Mouse (Mus musculus): ENCODE measurements around the gene Chst11. TPM values are rescaled to one million over a fixed set of nuclear protein-coding genes. Genes with fewer than 3 reads are reported as not detected.

Chst11 gene
- polyA plus RNA-seq, 1 experiment from 2014 or later = 0.99 TPM

DNA sequence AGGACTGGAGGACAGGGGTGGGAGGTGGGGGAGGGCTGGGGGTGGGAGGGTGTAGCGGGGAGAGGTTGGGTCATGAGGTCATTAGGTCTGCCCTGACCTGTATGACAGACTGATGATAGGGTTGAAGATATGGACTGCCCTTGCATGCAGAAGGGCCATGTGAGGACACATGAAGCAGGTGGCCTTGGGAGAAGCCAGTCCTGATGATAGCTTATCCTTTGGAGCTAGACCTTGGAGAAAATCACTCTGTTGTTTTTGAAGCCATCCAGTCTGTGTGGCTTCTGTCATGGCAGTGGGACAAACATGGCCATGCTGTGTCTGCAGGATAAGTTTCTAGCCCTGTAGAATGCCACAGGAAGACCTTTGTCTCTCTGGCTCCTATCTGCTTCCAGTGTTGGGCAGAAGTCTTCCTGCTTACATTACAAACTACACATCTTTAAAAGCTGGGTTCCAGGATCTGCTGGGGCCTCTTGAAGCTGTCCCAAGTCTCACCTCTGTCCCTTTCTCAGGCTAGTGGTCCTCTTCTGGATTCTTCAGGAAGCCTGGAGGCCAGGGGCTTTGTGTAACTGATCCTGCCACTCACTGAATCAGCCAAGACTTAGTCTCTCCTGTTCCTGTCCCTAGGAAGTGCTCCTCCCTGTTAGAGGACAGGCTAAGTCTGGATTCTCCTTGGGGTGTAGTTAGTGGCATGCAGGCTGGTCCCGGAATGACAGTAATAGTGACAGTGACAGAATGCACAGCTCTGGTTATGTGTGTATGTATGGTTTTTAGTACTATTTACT is 58.4 kb downstream of the Chst11 start:
- no peaks in the 10 kb centered on the region for H3K27me3 ChIP-seq (ENCODE audit: poor library complexity, severe bottlenecking)
- no peak for DNase-seq (ENCODE audit: extremely low spot score, low spot score)
- H3K4me3 ChIP-seq = no peak overlapping the region
- H3K27ac ChIP-seq = peak overlapping the region; percentile 81
- peaks cover 3% of the 10 kb centered on the region for H3K36me3 ChIP-seq (replicated peaks)
- no peaks in the 10 kb centered on the region for H3K9me3 ChIP-seq
- peaks cover 38% of the 10 kb centered on the region for H3K4me1 ChIP-seq
- WGBS = 62% methylated on average over 2 of the region's 2 CpGs

DNA sequence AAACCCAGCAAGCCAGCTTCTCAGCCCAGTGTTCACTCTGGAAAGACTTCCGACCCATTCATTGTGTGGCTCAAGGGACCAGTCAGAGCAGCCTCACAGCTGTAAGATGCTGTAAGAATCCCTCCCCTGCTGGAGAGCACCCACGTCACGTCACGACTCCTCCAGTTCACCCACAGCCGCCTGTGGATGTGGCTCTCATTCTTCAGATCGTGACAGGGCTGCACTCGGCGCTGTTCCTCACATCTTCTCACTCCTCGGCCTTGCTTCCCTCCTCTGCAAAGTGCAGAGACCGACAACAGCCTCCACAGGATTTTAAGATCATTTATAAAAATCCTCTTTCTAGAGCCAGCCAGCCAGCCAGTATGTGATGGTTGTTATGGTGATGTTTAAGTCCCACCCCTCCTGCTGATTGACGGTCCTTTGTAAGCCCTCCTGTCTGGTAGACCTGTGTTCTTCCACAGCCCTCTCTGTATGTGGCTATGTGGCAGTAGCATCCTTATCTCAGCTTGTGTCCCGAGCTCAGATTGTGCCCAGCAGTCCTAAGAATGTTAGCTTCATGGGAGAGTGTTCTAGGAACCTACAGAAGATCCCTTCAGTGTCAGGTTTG is 64.0 kb downstream of the Chst11 start:
- WGBS = 78% methylated on average over 12 of the region's 12 CpGs
- Histone ChIP-seq H3K4me3 (no peak overlapping the region), H3K4me1 (peaks cover 15% of the 10 kb centered on the region), H3K27me3 (ENCODE audit: poor library complexity, severe bottlenecking) (no peaks in the 10 kb centered on the region), H3K27ac (0 out of 2 replicates have a peak overlapping the region, but pooled peaks have one; percentile 13), H3K36me3 (replicated peaks) (peaks cover 5% of the 10 kb centered on the region), H3K9me3 (no peaks in the 10 kb centered on the region)
- no peak for DNase-seq (ENCODE audit: extremely low spot score, low spot score)

DNA sequence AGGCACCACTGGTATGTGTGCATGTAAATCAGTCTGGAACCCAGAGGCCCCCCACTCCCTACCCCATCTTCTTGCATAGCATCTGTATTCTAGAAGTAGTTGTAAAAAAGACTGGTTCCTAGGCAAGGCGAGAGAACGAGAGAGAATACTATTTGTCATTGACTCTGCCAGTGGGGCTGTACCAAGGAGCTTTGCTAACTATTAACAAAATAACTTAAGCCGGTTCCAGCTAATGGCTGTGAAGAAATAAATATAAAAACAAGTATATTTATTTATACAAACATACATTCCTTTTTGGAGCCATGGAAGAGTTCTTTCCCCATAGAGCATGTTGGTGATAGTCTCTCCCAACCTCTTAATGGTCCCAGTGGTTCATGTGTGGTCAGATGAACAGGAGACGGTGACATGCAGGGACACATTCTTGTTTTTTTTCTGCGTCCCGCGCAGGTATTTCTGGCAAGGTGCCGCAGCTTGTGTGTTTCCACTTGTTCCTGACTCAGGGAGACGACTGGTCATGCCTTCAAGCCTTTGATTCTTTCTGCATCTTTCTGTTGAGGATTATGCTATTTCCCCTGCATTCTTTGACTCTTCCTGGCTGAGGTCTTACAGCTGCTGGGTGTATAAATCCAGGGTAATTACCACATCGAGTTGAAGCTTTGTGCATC is 68.7 kb downstream of the Chst11 start:
- H3K27me3 ChIP-seq (ENCODE audit: poor library complexity, severe bottlenecking) = no peaks in the 10 kb centered on the region
- H3K4me1 ChIP-seq = peaks cover 26% of the 10 kb centered on the region
- H3K4me3 ChIP-seq = no peak overlapping the region
- H3K36me3 ChIP-seq (replicated peaks) = no peaks in the 10 kb centered on the region
- no peak for DNase-seq (ENCODE audit: extremely low spot score, low spot score)
- WGBS = 87% methylated on average over 10 of the region's 10 CpGs
- no peak overlapping the region for H3K27ac ChIP-seq
- no peaks in the 10 kb centered on the region for H3K9me3 ChIP-seq

DNA sequence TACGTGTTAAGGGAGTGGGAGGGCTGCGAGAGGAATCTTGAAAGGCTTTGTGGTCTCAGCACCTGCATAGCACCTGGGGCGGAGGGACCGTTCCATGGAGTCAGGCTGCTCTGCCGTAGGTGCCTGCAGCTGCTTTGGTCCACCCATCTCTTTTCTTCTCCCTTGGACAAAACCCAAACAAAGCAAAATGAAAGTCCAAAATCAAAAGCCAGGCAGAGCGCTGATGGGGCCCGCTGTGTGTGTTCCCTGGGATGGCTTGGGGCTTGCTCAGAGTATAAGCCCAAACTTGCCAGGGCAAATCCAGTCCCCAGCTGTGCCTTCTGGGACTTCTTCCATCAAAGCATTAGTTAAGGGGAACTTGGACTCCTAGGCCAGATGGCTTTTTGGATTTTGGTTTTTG is 71.0 kb downstream of the Chst11 start:
- Histone ChIP-seq H3K4me3 (no peak overlapping the region), H3K4me1 (peaks cover 37% of the 10 kb centered on the region), H3K9me3 (no peaks in the 10 kb centered on the region), H3K27me3 (ENCODE audit: poor library complexity, severe bottlenecking) (no peaks in the 10 kb centered on the region), H3K36me3 (replicated peaks) (peaks cover 1% of the 10 kb centered on the region; the same call in 1 of the 2 replicates), H3K27ac (no peak overlapping the region)
- WGBS = 80% methylated on average over 7 of the region's 7 CpGs
- no peak for DNase-seq (ENCODE audit: extremely low spot score, low spot score)

DNA sequence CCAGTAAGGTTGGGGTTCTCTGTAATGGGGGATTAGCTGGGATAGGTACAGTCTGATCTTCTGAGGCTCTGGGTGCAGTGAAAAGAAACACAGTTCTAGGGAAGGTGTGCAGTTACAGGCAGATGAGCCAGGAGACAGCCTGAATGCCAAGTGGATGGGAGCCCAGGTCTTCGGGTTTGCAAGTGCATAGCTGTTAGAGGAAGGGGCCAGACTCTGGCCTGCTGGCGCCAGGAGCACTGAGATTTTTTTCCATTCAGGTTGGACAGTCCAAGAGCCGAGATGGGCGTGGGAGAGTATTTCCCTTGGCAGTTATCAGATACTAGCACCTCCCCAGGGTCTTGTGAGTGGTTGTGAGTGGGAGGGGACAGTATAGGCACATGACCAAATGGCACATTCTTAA is 71.6 kb downstream of the Chst11 start:
- Histone ChIP-seq H3K27ac (no peak overlapping the region), H3K4me3 (no peak overlapping the region), H3K4me1 (peaks cover 37% of the 10 kb centered on the region), H3K36me3 (replicated peaks) (peaks cover 3% of the 10 kb centered on the region; the same call in 1 of the 2 replicates), H3K27me3 (ENCODE audit: poor library complexity, severe bottlenecking) (no peaks in the 10 kb centered on the region), H3K9me3 (no peaks in the 10 kb centered on the region)
- WGBS = 92% methylated on average over 4 of the region's 4 CpGs
- no peak for DNase-seq (ENCODE audit: extremely low spot score, low spot score)

DNA sequence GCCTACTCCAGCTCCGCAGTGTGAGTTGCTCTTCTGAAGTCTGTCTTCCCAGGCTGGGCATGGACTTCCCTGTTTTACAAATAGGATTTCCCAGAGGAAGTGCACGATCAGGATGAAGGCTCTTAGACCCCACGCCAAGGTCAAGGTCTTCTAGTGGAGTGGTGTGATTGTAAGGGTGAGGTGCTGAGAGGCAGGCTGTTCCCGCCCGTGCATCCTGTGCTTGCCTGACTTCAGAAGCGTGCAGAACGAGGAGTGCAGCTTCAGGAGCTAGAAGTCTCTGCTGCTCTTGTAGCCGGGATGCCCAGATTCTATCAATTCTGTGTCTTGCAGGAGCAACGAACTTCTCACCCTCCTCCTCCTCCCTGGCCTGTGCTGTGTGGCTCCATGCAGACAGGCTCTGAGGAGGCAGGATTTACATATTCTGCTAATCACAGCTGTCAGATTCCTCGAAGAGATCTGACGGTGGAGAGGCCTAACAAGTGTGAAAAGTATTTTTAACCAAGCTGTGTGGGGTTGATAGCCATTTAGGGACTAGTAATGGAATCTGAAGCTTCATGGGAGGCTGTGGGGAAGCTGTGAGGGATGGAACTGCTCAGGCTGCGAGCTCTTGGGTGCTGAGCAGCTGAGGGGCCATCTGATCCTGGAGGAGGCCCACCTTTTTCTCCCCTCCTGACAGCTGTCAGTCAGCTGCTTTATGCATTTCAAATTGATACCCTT is 74.9 kb downstream of the Chst11 start:
- peaks cover 3% of the 10 kb centered on the region; the same call in 1 of the 2 replicates for H3K36me3 ChIP-seq (replicated peaks)
- peaks cover 37% of the 10 kb centered on the region for H3K4me1 ChIP-seq
- no peak overlapping the region for H3K4me3 ChIP-seq
- peak overlapping the region; percentile 44 for H3K27ac ChIP-seq
- no peaks in the 10 kb centered on the region for H3K27me3 ChIP-seq (ENCODE audit: poor library complexity, severe bottlenecking)
- no peaks in the 10 kb centered on the region for H3K9me3 ChIP-seq
- no peak for DNase-seq (ENCODE audit: extremely low spot score, low spot score)
- 62% methylated on average over 12 of the region's 12 CpGs for WGBS

DNA sequence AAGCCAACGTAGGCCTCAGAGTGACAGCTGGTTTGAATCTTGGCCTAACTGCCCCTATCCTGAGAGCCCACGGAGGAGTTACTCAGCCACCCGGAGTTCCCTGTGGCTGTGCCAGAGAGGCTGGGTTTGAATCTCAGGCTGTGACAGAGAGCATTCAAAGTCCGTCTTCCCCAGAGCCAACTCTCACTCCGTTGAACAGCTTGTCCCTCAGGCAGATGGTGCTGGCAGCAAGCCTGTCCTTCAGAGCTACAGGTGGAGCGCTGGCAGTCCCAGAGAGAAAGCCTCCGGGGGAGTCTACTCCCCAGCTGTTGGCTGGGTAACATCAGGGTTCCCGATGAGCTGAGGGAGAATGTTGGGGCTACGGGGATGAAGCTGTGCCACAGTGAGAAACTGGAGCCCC is 77.0 kb downstream of the Chst11 start:
- no peak for DNase-seq (ENCODE audit: extremely low spot score, low spot score)
- 90% methylated on average over 9 of the region's 9 CpGs for WGBS
- H3K9me3 ChIP-seq = no peaks in the 10 kb centered on the region
- H3K27ac ChIP-seq = no peak overlapping the region
- H3K36me3 ChIP-seq (replicated peaks) = peaks cover 3% of the 10 kb centered on the region; the same call in 1 of the 2 replicates
- peaks cover 37% of the 10 kb centered on the region for H3K4me1 ChIP-seq
- no peaks in the 10 kb centered on the region for H3K27me3 ChIP-seq (ENCODE audit: poor library complexity, severe bottlenecking)
- H3K4me3 ChIP-seq = no peak overlapping the region

DNA sequence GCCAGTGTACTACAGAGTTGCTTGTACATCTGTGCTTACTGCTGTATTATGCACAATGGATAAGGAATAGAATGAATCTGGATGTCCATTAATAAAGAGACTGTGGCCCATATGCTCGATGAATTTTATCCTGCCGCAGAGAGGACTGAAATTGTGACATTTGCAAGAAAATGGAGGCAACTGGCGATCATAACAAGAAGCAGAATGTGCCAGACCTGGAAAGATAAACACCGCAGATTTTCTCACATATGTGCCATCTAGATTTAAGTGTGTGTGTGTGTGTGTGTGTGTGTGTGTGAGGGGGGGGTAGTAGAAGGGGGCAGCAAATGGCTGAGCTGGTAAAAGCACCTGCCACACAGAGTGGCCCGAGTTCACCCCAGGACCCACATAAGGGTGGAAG is 79.5 kb downstream of the Chst11 start:
- H3K4me1 ChIP-seq = peaks cover 29% of the 10 kb centered on the region
- no peak overlapping the region for H3K27ac ChIP-seq
- DNase-seq (ENCODE audit: extremely low spot score, low spot score) = no peak
- H3K36me3 ChIP-seq (replicated peaks) = peaks cover 3% of the 10 kb centered on the region; the same call in 1 of the 2 replicates
- H3K9me3 ChIP-seq = no peaks in the 10 kb centered on the region
- no peaks in the 10 kb centered on the region for H3K27me3 ChIP-seq (ENCODE audit: poor library complexity, severe bottlenecking)
- WGBS = 94% methylated on average over 5 of the region's 5 CpGs
- no peak overlapping the region for H3K4me3 ChIP-seq

DNA sequence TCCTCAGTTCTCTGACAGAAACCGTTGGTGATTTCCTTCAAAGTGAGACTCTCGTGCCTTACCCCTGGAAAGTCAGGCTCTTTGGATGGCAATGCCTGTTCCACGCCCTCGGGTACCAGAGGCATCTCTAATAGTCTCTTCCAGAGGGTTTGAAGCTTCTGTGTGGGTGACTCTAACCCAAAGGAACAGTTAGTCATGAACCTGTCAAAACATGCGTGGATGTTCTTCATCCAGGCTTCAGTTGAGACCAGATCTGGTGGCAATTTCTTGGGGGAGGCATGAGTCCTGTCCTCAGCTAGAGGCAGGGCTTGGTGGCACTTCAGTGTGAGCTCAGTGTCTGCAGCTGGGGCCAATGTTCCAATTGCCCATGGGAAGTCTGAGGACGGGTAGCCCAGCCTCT is 80.9 kb downstream of the Chst11 start:
- Histone ChIP-seq H3K4me3 (no peak overlapping the region), H3K27me3 (ENCODE audit: poor library complexity, severe bottlenecking) (no peaks in the 10 kb centered on the region), H3K27ac (no peak overlapping the region), H3K9me3 (no peaks in the 10 kb centered on the region), H3K36me3 (replicated peaks) (peaks cover 3% of the 10 kb centered on the region; the same call in 1 of the 2 replicates), H3K4me1 (peaks cover 27% of the 10 kb centered on the region)
- no peak for DNase-seq (ENCODE audit: extremely low spot score, low spot score)
- 77% methylated on average over 6 of the region's 6 CpGs for WGBS

DNA sequence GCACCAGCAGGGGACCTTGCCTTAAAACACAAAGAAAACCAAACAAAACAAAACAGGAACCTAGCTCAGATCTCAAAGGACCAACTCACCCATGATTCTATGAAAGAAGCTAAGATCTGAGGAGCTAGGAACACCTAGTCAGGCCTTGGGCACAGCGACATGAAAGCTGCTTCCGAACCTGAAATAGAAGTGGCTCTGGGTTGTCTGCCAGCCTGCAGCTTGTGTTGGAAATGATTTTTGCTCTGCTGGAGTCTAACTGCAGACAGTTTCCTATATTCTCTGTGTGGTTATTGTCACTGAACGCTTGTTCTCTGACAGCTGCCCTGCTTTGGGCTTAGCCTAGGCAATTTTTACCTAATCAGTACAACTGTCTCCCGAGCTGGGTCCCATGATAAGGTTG is 82.0 kb downstream of the Chst11 start:
- 87% methylated on average over 4 of the region's 4 CpGs for WGBS

DNA sequence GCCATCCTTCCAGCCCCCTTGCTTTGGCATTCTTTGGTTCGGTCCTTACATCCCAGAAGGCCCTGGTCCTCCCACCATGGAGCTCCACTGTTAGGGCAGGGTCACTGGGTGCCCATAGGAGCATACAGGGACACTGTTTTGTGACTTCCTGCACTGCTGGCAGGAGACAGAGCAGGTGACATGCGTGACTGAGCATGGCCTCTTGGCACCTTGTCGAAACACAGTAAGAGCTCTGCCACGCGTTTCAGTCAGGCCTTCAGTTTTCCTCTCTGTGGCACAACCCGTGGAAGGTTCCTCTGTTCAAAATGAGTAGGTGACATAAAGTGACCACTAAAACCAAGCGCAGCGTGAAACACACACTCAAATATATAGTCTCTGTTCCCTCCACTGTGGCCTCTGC is 83.2 kb downstream of the Chst11 start:
- Histone ChIP-seq H3K4me3 (no peak overlapping the region), H3K36me3 (replicated peaks) (no peaks in the 10 kb centered on the region), H3K4me1 (peaks cover 35% of the 10 kb centered on the region), H3K27ac (no peak overlapping the region), H3K27me3 (ENCODE audit: poor library complexity, severe bottlenecking) (no peaks in the 10 kb centered on the region), H3K9me3 (no peaks in the 10 kb centered on the region)
- DNase-seq (ENCODE audit: extremely low spot score, low spot score) = no peak
- WGBS = 92% methylated on average over 8 of the region's 8 CpGs

More for the DNA sequence above, 82.0 kb downstream of the Chst11 start:
- Histone ChIP-seq H3K27ac (no peak overlapping the region), H3K27me3 (ENCODE audit: poor library complexity, severe bottlenecking) (no peaks in the 10 kb centered on the region), H3K4me3 (no peak overlapping the region), H3K4me1 (peaks cover 31% of the 10 kb centered on the region), H3K36me3 (replicated peaks) (no peaks in the 10 kb centered on the region), H3K9me3 (no peaks in the 10 kb centered on the region)
- DNase-seq (ENCODE audit: extremely low spot score, low spot score) = no peak

DNA sequence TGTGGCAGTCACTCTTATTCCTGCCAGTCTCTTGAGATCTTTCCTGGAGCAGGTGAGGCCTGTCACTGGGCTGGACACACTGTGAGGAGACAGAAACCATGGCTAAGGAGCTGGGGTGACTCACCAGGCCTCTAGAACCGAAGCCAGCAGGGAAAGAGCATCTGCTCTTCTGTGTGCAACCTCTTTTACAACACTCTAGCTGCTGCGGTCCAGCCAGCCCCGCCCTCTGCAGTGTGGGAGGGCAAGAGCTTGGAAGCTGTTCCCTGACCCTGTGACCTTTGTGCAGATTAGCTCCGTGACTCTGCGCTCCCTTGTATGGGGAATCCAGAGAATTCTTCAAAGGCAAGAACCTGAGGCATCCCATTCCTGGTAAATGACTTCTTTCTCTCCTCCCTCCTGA is 84.5 kb downstream of the Chst11 start:
- WGBS = 3% methylated on average over 5 of the region's 5 CpGs
- Histone ChIP-seq H3K27me3 (ENCODE audit: poor library complexity, severe bottlenecking) (no peaks in the 10 kb centered on the region), H3K4me1 (peaks cover 35% of the 10 kb centered on the region), H3K27ac (0 out of 2 replicates have a peak overlapping the region, but pooled peaks have one; percentile 41), H3K9me3 (no peaks in the 10 kb centered on the region), H3K4me3 (no peak overlapping the region), H3K36me3 (replicated peaks) (no peaks in the 10 kb centered on the region)
- DNase-seq (ENCODE audit: extremely low spot score, low spot score) = peak; percentile 22
